Mouse (Mus musculus) heart, adult 8-10 months (tissue): Measurements from ENCODE around the gene Egln3. TPM values are rescaled to one million over a fixed set of nuclear protein-coding genes. Genes with fewer than 3 reads are reported as not detected.

Experiments
- DNase-seq: peaks from one replicate; pipeline ENCODE4 v3.0.0; 2022; ENCODE audit warnings: low spot score
- total RNA-seq, 4 experiments: library from RNA; stranded (reverse); gene quantifications; 2 replicates each; pipeline ENCODE4 v1.2.4; 2022

Gene Egln3
- total RNA-seq, 4 experiments from 2014 or later = 67.8 to 139 (median 92.1) TPM

GRCm38 (mm10) chr12:54162637-54163131 is 41.0 kb downstream of the Egln3 start:
- DNase-seq = peak; percentile 21

GRCm38 (mm10) chr12:54161468-54162202 is 42.0 kb downstream of the Egln3 start:
- DNase-seq = no peak

GRCm38 (mm10) chr12:54160279-54160678 is 43.4 kb downstream of the Egln3 start:
- DNase-seq = no peak

- no peak for DNase-seq
Observed at GRCm38 (mm10) chr12:54154771-54155170, 48.9 kb downstream of the Egln3 start.

- DNase-seq = no peak
Observed at GRCm38 (mm10) chr12:54146943-54147556, 56.6 kb downstream of the Egln3 start.
